Mouse (Mus musculus) c-Kit-negative CD71-positive TER-119-positive erythroid progenitor cells, embryonic 14.5 days (primary cell): Measurements from ENCODE around the gene Pcbp3.
A peak's percentile ranks its signal among the peaks of the same experiment; 100 is the strongest.
"Not testable (repeated sequence)": the region's sequence is repeated elsewhere in the genome, so short reads cannot be mapped to it uniquely, and the experiment has no call there.

ENCODE experiments used
- DNase-seq: peaks from one replicate; pipeline ENCODE4 v3.0.0-alpha.2; 2013; ENCODE audit warnings: low read depth, low spot score

Pcbp3 gene

GRCm38 (mm10) chr10:76961790-76962489 lies at the start of gene Pcbp3:
TSS of gene Pcbp3 (minus strand) at chr10:76961887.
- peak; percentile 75 for DNase-seq

- DNase-seq: no peak
These were observed 47.0 kb upstream of the Pcbp3 start for GRCm38 (mm10) chr10:77008698-77009097.

GRCm38 (mm10) chr10:77008109-77008561 lies 46.4 kb upstream of the Pcbp3 start:
- DNase-seq: no peak

GRCm38 (mm10) chr10:77007433-77008108 lies 45.9 kb upstream of the Pcbp3 start:
- DNase-seq: no peak

DNA sequence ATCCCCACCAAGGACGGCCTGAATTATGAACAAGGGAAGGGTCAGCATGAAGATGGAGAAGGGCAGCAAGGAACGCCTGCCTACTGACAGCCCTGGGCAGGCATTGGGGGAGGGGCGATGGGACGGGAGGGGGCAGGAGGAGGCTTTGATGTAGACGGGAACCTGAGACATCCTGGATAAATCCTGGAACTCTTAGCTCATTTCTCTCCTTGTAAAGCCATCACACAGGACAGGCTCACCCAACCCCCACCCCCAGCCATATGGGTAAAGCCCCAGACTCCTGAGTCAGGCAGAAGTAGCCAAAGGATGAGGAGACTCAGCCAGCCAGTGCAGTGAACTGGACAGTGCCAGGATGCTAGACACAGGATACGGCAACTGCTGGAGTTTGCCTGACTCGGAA lies 43.2 kb upstream of the Pcbp3 start:
- DNase-seq: no peak

GRCm38 (mm10) chr10:76997759-76998513 lies 36.2 kb upstream of the Pcbp3 start:
- DNase-seq: no peak

DNA sequence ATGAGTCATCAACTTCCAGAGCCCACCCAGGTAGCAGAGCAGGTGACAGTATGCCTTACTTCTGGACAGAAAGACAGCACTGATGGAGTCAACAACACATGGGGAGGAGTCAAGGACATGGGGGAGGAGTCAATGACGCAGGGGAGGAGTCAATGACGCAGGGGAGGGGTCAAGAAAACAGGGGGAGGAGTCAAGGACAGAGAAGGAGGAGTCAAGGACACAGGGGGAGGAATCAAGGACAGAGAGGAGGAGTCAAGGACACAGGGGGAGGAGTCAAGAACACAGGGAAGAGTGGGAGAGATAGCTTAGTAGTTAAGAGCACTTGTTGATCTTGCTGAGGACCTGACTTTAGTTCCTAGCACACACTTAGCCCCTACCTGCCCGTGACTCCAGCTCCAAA lies 30.8 kb upstream of the Pcbp3 start:
- DNase-seq: no peak

DNA sequence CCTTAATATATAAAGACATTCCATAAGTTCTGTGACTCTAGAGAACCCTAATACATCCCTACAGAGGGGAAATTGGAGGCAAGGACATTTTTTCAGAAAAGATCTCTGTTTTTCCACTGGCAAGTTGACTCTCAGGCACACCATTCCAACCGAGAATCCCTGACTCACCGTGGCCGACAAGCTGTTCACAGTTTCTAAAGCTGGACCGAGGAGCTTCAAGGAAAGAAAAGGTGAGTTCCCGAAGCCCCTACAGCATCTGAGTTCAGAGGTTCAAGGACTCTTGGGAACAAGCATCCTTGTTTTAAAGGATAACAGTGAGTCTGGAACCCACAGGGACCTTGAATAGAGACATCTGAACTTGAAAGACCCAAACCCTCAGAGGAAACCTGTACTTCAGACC lies 26.9 kb upstream of the Pcbp3 start:
- no peak for DNase-seq

- DNase-seq: no peak
These were observed 16.4 kb upstream of the Pcbp3 start for GRCm38 (mm10) chr10:76978042-76978441.

DNA sequence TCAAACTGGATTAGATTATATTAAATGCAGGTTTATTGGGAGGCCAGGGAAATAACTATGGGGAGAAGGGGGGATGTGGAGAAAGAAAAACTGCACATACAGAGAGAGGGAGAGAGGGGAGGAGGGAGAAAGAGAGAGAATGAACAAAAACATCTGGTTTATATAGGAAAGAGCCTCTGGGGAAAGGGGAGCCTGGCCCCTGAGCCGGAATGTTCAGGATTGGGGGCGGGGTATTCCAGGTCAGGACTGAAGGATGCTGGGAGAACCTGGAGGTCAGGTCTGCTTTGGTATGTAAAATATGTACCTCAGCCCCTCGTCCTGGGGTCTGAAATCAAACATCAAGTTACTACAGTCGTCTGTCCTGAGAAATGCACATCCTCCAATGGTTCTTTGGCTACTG lies 15.0 kb upstream of the Pcbp3 start:
- no peak for DNase-seq

- DNase-seq: no peak
These were observed 12.2 kb upstream of the Pcbp3 start for GRCm38 (mm10) chr10:76973797-76974436.

DNA sequence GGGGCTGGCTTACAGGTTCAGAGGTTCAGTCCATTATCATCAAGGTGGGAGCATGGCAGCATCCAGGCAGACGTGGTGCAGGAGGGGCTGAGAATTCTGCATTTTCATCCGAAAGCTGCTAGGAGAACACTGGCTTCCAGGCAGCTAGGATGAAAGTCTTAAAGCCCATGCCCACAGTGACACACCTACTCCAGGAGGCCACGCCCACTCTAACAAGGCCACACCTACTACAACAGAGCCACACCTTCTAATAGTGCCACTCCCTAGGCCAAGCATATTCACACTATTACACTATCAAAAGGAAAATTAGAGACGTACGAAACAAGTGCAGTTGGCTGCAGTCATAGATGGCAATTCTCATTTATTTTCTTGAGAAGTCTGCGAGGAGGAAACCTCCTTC lies 10.6 kb upstream of the Pcbp3 start:
- not testable (repeated sequence) for DNase-seq

DNA sequence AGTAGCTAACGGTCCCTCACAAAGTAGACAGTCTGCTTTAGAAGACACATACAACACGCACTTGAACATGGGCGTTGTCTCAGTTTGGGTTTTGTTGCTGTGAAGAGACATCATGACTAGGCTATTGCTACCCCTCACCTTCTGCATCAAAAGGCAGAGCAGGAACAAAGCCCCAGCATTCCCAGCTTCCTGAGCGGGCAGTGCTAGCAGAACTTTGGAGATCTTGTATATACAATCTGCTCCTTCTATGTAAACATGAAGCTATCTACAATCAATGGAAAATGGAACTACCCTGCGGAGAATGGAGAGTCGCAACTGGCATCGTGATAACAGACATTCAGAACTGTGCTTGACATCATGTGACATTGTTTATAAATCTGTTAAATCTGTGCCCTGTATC lies 9.3 kb upstream of the Pcbp3 start:
- DNase-seq: no peak

DNA sequence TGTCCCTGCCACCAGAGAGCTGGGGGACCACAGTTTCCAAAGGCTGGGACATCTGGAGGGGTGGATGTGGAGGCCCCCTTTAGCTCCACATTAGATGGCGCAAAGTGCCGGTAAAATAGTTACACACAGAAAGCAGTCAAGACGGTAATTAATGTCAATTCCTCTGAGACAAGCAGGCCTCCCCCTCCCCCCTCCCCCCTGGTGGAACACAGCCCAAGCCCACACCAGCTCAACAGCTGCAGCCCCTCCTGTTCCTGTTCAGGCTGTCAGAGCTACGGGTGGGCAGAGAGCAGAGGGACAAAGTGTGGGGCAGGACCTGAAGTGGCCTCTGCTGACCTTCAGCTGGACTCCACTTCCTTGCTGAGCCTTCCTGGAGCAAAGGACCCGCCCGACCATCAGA lies 2.7 kb upstream of the Pcbp3 start:
- DNase-seq: no peak

DNA sequence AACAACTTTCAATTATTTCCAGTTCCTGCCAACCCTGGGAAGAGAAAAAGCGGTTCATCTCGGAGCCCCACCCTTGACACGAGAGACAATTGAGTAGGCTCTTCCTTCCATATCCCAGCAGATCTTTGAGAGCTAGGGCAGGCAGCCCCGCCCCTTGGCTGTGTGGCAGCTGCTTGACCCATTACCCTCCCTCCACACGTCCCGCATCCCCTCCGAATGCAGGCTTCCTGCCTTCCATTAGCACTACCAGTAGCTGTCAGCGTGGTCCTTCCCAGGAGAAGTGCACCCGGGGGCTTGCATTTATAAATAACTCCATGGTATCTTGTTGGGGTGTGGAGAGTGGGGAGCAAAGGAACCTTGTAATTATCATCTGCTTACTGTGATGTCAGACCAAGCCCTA lies 2.3 kb upstream of the Pcbp3 start:
- DNase-seq: no peak

DNA sequence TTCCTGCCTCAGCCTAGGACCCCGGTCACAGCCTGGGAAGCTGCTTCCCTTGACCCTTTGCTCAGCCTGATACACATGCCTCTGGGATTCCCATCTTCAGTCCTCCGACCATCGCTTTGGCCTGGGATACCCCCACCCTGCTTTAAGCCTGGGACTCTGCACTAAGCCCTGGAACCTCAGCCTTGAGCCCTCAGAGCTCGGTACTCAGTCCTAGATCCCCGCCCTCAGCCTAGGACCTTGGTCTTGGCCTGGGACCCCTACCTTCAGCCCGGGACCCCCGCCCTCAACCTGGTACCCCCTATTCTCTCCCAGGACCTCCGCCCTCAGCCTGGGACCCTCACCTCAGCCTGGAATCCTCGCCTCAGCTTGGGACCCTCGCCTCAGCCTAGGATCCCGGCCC lies 531 bp downstream of the Pcbp3 start:
- DNase-seq: no peak

- DNase-seq: no peak
These were observed 3.5 kb downstream of the Pcbp3 start for GRCm38 (mm10) chr10:76958201-76958600.

DNA sequence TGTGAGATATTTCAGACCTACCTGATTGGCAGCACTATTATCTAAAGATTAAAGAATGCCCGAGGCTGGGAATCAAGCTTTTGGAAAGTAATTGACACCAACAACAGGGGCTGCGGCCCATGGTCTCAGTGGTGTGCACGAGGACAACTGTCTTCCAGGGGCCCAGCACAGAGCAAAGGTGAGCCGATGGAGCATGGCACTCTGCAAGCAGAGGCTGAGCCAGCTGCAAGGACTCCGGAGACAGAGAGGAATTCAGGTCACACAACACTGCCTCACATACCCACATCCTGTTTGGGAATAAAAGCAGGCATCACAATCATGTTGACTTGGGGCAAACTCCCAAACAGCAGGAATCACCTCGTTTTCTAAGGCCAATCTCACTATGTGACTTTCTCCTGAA lies 5.5 kb downstream of the Pcbp3 start:
- DNase-seq: no peak

GRCm38 (mm10) chr10:76941038-76941437 lies 20.6 kb downstream of the Pcbp3 start:
- DNase-seq: no peak

GRCm38 (mm10) chr10:76936827-76937226 lies 24.9 kb downstream of the Pcbp3 start:
- DNase-seq: no peak

GRCm38 (mm10) chr10:76934805-76935204 lies 26.9 kb downstream of the Pcbp3 start:
- no peak for DNase-seq

DNA sequence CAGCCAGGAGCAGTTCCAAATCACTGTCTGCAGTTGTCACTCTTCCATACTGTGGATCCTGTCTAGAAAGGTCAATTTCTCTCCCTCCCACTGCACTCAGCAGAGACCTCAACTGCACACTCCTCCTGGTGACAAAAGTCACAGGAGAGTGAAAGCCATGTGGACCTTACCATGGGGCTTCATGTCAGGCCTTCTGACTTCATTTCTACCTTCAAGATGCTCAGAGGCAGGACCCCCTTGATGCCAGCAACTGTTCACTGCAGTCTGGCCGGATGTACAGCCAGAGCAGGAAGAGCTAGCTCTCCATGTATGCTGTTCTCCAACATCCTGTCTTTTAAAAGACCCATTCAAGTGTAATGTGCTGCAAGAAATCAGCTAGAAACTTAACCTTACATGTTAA lies 29.9 kb downstream of the Pcbp3 start:
- DNase-seq: no peak
